Mouse (Mus musculus) lung, postnatal 10 days (tissue): ENCODE results near the gene Nusap1.
"Not testable (repeated sequence)": the region's sequence is repeated elsewhere in the genome, so short reads cannot be mapped to it uniquely, and the experiment has no call there.

ENCODE experiments used
- DNase-seq: peaks from one replicate; pipeline ENCODE4 v3.0.0; 2021

The Nusap1 gene

DNA sequence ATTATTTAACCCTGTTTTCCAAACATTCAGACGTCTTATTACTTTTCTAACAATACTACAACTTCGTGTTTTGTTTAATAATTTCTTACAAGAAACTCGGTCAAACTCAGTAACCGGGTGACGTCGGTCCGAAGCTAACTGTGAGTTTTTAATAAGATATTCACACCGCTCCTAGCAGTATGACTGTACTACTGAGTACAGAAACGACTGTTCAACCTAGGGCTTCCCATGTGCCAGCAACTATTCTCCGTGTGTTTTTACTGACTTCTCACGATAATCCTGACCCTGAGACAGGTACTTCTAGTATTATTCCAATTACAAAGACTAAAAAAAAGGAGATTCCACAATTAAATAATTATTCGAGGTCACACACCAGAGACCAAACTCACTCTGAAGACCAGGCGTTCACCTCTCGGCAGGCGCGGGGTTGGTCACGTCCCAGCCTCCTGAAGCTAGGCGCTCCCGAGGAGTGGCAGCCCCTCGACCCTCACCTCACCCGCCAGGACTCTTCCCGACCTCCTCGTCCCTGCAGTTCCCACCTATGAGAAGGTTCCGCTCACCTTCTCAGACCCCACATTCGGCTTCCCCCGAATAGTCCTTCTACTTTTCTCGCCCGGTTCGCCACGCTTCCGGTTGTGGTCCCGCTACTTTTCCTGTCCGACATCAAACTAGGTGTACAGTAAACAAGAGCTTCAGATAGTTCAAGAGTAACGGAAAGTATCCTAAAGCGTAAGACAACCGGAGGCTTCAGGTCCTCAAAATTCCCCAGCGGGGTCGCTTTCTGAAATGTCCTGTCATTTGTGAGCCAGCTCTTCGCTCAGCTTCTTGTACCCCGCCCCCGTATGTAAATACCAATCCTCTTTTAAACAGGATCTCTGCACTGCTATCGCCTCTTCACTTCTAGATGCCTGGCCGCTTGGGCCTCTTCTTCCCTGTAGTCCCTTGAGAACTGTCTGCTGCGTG, 44.4 kb downstream of the Nusap1 start, which contains the start of gene Ndufaf1:
Ndufaf1 (minus strand) TSS at position 608 of the 963 bp plus-strand sequence.
- DNase-seq, result peak; percentile 89

DNA sequence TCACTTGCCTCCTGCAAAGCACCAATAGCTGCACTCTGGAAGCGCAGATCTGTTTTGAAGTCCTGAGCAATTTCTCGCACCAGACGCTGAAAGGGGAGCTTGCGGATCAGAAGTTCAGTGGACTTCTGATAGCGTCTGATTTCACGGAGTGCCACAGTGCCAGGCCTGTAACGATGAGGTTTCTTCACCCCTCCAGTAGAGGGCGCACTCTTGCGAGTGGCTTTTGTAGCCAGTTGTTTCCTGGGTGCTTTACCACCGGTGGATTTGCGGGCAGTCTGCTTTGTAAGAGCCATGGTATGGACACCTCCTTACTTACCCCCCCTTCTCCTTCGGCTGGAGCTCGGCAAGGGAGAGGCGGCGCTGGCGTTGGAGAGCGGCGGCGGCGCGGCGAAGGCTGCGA, 47.6 kb downstream of the Nusap1 start:
- not testable (repeated sequence) for DNase-seq

DNA sequence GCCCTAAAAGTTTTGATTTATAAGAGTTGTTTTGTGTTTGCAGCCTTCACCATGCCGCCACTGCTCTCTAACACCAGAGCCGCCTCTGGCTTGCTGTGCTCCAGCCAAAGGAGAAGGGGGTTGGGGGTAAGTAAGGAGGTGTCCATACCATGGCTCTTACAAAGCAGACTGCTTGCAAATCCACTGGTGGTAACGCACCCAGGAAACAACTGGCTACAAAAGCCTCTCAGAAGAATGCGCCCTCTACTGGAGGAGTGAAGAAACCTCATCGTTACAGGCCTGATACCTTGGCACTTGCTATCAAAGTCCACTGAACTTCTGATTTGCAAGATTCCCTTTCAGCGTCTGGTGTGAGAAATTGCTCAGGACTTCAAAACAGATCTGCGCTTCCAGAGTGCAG, 50.9 kb downstream of the Nusap1 start:
- peak; percentile 24 for DNase-seq

DNA sequence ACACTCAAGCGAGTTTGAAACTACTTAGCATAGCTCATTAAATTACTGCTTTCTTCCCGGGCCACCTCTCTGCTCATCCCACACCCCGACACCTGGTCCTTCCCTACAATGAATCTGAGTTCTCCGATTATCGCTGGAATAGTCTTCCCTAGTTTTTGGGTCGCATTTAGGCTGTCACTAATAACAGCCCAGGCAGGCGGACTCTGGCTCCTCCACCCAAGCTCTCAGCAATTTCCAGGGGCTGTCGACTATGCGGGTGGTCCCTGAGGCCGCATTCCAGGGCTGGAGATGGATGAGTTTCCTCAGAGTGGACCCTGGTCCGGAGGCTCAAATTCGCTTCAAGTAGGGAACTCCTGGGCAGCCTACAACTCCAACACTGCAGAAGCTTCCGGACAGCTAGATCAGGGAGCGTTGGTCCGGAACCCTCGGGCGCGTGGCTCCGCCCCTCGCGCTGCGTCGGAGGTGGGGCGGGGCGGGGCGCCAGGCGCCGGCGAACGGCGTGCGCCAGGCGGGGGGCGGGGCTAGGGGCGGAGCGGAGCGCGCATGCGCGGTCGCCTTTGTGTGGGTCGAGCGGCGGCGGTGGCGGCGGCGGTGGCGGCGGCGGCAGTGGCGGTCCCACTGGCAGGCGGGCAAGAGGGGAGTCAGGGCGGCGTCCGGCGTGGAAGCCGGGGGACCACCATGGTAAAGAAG, 56.6 kb downstream of the Nusap1 start, which contains the start of gene Rtf1:
Rtf1 (plus strand) TSS at position 544 of the 690 bp plus-strand sequence.
- peak; percentile 95 for DNase-seq

DNA sequence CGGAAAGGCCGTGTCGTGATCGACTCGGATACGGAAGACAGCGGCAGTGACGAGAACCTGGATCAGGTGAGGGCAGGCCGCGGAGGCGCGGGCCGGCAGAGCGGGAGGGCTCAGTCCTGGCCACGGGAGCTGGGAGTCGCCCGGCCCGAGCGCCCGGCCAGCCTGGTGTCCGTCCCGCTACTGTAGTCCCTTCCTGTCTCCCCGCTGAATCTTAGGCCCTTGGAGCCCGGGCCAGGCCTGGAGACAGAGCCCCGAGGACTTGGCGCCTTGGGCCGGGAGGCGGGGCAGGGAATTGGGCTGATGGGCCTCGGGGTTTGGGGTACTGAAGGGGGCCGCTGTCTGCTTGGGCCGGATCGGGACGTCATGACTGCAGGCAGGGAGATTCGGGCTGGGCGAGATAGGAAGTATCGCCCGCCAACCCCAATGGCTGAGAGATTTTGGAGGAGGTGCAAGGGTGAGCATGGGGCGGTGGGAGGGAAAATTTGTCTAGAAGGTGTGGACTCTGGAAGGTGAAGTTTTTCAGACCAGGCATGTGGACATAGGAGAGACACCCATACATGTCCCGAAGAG, 57.2 kb downstream of the Nusap1 start:
- peak; percentile 63 for DNase-seq

DNA sequence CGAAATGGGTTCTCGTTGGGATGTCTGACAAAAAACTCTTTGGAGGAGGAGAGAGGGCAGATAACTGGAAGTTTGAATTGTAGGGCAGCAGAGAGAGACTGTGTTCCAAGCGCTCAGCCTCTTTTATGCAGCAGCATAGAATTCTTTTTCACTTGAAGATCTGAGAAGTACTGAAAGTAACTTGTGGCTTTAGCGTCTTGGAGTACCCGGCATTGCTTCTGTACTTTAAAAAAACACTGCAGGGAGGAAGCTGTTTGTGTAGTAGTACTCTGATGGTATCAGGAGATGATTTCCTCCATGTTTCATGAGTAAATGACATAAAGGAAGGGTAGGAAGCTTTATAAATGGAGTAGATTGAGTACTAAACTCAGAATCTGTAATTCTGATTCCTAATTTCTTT, 57.7 kb downstream of the Nusap1 start:
- no peak for DNase-seq

DNA sequence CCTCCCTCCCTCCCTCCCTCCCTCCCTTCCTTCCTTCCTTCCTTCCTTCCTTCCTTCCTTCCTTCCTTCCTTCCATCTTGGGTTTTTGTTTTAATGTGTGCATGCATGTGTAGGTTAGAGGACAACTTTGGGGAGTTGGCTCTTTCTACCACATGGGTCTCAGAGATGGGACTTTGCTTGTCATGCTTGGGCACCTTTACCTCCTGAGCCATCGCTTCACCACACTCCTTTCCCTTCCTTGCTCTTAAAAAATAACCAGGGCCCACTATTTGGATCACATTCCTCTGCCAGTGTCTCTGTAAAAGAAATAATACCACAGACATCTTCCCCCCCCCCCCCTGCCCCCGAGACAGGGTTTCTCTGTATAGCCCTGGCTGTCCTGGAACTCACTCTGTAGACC, 65.6 kb downstream of the Nusap1 start:
- no peak for DNase-seq

DNA sequence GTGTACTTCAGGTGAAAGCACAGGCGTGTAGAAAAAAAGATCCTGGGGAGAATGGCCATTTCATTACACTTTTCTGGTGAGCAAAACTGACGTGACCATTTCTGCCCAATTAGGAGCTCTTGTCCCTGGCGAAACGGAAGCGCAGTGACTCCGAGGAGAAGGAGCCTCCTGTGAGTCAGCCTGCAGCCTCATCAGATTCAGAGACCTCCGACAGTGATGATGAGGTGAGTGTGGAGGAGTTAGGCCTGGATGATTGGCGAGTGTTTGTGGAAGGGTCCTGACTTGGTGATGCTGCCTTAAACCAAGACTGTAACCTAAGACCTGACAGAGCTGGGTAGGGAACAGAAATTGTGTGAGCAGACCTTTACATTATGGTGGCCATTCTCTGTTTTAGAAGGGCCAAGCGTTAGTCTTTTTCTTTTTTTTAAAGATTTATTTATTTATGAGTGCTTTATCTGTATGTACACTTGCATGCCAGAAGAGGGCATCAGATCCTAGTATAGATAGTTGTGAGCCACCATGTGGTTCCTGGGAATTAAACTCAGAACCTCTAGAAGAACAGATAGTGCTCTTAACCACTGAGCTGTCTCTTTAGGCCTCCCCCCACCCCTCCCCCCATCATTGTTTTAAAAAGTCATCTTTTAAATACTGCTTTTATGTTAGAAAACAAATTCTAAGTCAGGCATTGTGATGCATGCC, 74.1 kb downstream of the Nusap1 start:
- peak; percentile 75 for DNase-seq

DNA sequence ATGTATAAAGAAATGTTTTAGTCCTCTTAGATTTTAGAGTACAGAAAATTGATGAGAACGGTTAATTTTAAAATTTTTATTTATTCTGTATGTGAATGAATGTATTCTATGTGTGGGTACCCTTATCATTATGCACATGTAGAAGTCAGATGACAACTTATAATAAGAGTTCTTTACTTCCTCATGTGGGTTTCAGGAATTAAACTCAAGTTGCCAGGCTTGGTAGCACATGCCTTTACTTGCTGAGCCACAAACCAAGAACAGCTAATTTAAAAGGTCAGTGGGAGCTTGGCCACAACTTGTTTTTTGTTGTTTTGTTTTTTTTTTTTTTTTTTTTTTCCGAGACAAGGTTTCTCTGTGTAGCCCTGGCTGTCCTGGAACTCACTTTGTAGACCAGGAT, 76.7 kb downstream of the Nusap1 start:
- DNase-seq, result no peak

DNA sequence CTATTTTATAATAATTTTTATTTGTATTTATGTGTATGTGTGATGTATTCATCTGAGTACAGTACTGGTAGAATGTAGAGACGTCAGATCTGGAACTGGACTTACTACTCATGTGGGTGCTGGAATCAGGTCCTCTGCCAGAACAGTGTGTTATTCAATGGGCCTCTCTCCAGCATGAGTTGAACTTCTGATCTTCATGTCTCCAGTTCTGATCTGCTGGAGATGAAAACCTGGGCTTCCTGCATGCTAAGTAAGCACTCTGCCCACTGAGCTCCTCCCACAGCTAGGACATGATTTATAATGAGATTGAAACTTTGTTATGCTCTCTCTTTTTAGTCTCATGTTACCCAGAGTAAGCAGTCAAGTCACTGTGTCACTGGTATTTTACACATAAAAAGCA, 78.0 kb downstream of the Nusap1 start:
- DNase-seq, result no peak

DNA sequence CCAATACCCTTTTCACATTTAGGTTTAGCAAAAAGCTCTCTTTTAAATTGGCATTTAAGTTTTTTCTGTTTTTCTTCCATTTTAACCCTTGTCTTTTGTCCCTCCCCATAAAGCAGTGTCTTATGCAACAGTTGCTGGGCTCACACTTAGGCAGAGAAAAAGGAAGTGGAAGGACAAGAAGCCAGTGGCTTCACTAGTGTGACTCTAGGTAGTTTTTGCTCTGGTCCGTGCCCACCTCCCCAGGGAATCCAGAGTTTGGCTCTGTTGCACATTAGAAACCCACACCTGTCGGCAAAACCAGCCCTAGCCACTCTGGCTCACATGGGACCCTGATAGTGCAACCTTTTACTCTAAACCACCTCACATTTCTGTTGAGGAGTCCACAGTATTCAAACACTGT, 80.4 kb downstream of the Nusap1 start:
- no peak for DNase-seq

DNA sequence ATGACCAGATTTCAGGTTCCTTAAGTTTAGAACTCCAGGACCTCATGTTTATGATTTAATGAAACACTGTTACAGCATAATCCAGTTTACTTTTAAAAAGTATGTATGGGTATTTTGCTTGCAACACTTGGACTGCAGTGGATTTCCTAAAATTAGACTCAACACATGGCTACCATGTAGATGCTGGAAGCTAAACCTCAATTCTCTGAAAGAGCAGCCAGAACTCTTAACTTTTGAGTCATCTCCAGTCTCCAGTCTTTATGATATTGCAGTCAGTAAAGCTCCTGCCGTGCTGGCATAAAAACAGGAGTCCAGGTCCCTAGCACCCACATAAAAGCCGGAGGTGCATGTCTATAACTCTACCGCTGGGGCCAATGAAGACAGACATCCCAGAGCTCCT, 81.9 kb downstream of the Nusap1 start:
- DNase-seq, result no peak
